Mouse (Mus musculus) liver (tissue): Measurements from ENCODE around the gene Wbp2.

ENCODE experiments used
- DNase-seq: peaks from one replicate; pipeline ENCODE4 v3.0.0-alpha.2; 2020; ENCODE audit warnings: mixed read lengths

The Wbp2 gene

GRCm38 (mm10) chr11:116086258-116087193 is at the start of gene Wbp2:
Gene Wbp2 (minus strand): TSS chr11:116086995.
- DNase-seq = peak; percentile 97

GRCm38 (mm10) chr11:116134171-116134570 is 47.4 kb upstream of the Wbp2 start:
- DNase-seq = no peak

- DNase-seq = no peak
Measured at GRCm38 (mm10) chr11:116133497-116133896, 46.7 kb upstream of the Wbp2 start.

- no peak for DNase-seq
Measured at GRCm38 (mm10) chr11:116132366-116133333, 45.9 kb upstream of the Wbp2 start.

GRCm38 (mm10) chr11:116131349-116132170 is 44.8 kb upstream of the Wbp2 start:
- DNase-seq = no peak

- DNase-seq = peak; percentile 87
Measured at GRCm38 (mm10) chr11:116130488-116131205, 43.9 kb upstream of the Wbp2 start, which contains the start of gene Trim65. Gene Trim65 (minus strand): TSS chr11:116131128.

- DNase-seq = no peak
Measured at GRCm38 (mm10) chr11:116129993-116130487, 43.2 kb upstream of the Wbp2 start.

- peak; percentile 2 for DNase-seq
Measured at GRCm38 (mm10) chr11:116129091-116129790, 42.4 kb upstream of the Wbp2 start.

GRCm38 (mm10) chr11:116127986-116128385 is 41.2 kb upstream of the Wbp2 start:
- peak; percentile 3 for DNase-seq

- DNase-seq = peak; percentile 82
Measured at GRCm38 (mm10) chr11:116127156-116127980, 40.6 kb upstream of the Wbp2 start, which contains the start of gene Trim47. Gene Trim47 (minus strand): TSS chr11:116127210.

GRCm38 (mm10) chr11:116126261-116126660 is 39.5 kb upstream of the Wbp2 start:
- DNase-seq = peak; percentile 3

- peak; percentile 2 for DNase-seq
Measured at GRCm38 (mm10) chr11:116121731-116122245, 35.0 kb upstream of the Wbp2 start.

- DNase-seq = no peak
Measured at GRCm38 (mm10) chr11:116117819-116118218, 31.0 kb upstream of the Wbp2 start.

GRCm38 (mm10) chr11:116117241-116117640 is 30.4 kb upstream of the Wbp2 start:
- DNase-seq = no peak

GRCm38 (mm10) chr11:116111611-116112203 is 24.9 kb upstream of the Wbp2 start:
- no peak for DNase-seq

GRCm38 (mm10) chr11:116111067-116111466 is 24.3 kb upstream of the Wbp2 start:
- no peak for DNase-seq

GRCm38 (mm10) chr11:116110540-116110939 is 23.7 kb upstream of the Wbp2 start:
- peak; percentile 6 for DNase-seq

- DNase-seq = peak; percentile 38
Measured at GRCm38 (mm10) chr11:116110131-116110530, 23.3 kb upstream of the Wbp2 start.
